Mouse (Mus musculus) forebrain, embryonic 11.5 days (tissue): ENCODE measurements around the gene Sh3pxd2a. TPM values are rescaled to one million over a fixed set of nuclear protein-coding genes. Genes with fewer than 3 reads are reported as not detected.

Source experiments
- ATAC-seq: fragments of 200-750 bp; cut with Nextera tagmentation; replicated peaks from 2 replicates; pipeline ENCODE4 v1.8.0; 2017; ENCODE audit warnings: moderate TSS enrichment; ENCODE audit not compliant: low FRiP score
- DNase-seq: peaks from one replicate; pipeline ENCODE4 v3.0.0-alpha.2; 2017; ENCODE audit warnings: low spot score
- H3K27ac ChIP-seq: fragments of 300-500 bp; sonication (generic); 2 replicates; pipeline ENCODE4 v1.5.1; 2014; ENCODE audit warnings: low read depth, low read length
- H3K27me3 ChIP-seq: fragments of 300-500 bp; sonication (generic); 2 replicates; pipeline ENCODE4 v1.6.1; 2014; ENCODE audit warnings: mild to moderate bottlenecking, low read length, mixed read lengths; ENCODE audit not compliant: control insufficient read depth, insufficient read depth
- H3K36me3 ChIP-seq: fragments of 300-500 bp; sonication (generic); 2 replicates; pipeline ENCODE4 v1.6.1; 2014; ENCODE audit warnings: mild to moderate bottlenecking, low read length, moderate library complexity, mixed read lengths; ENCODE audit not compliant: control insufficient read depth, insufficient read depth
- H3K4me1 ChIP-seq: fragments of 300-500 bp; sonication (generic); replicated peaks from 2 replicates; pipeline ENCODE4 v1.6.1; 2014; ENCODE audit warnings: low read length, mixed read lengths; ENCODE audit not compliant: control insufficient read depth, insufficient read depth
- H3K4me2 ChIP-seq: fragments of 300-500 bp; sonication (generic); 2 replicates; pipeline ENCODE4 v1.6.1; 2014; ENCODE audit warnings: low read depth, mild to moderate bottlenecking, low read length, moderate library complexity, mixed read lengths; ENCODE audit not compliant: severe bottlenecking
- H3K4me3 ChIP-seq: fragments of 300-500 bp; sonication (generic); 2 replicates; pipeline ENCODE4 v1.5.1; 2014; ENCODE audit warnings: low read depth, low read length
- H3K9ac ChIP-seq: fragments of 300-500 bp; sonication (generic); 2 replicates; pipeline ENCODE4 v1.6.1; 2014; ENCODE audit warnings: low read length
- H3K9me3 ChIP-seq: fragments of 300-500 bp; sonication (generic); 2 replicates; pipeline ENCODE4 v1.6.1; 2016; ENCODE audit warnings: low read length, mixed read lengths; ENCODE audit not compliant: control insufficient read depth
- WGBS: fragments of 180-500 bp; shearing (Covaris S2); extraction: QIAGEN DNeasy Blood & Tissue Kit; methylation state at CpG from one replicate; pipeline ENCODE4 v1.1.7; 2014; 5-methylcytosine and 5-hydroxymethylcytosine counted together
- polyA plus RNA-seq: library from polyadenylated mRNA; unstranded; fragments of >200 nt; fragmentation: Nextera tagmentation; extraction: Ambion mirVana; gene quantifications from 2 replicates; pipeline ENCODE4 v1.2.1, GENCODE M21; 2014

Sh3pxd2a gene
- polyA plus RNA-seq, 1 experiment from 2014 or later: 5.2 TPM

- Histone ChIP-seq H3K36me3 (no peaks in the 10 kb centered on the region), H3K4me2 (no peak overlapping the region), H3K4me3 (no peak overlapping the region), H3K27ac (no peak overlapping the region), H3K4me1 (no peaks in the 10 kb centered on the region), H3K27me3 (no peaks in the 10 kb centered on the region), H3K9ac (no peak overlapping the region), H3K9me3 (peaks cover 6% of the 10 kb centered on the region; the same call in 1 of the 2 replicates)
- DNase-seq: no peak
- WGBS: 50% methylated on average over 9 of the region's 9 CpGs
- no peak for ATAC-seq
Observed at GRCm38 (mm10) chr19:47485997-47486566, 21.9 kb upstream of the Sh3pxd2a start.

GRCm38 (mm10) chr19:47484110-47484509 lies 19.9 kb upstream of the Sh3pxd2a start:
- no peak overlapping the region for H3K27ac ChIP-seq
- DNase-seq: no peak
- no peak for ATAC-seq
- H3K36me3 ChIP-seq: no peaks in the 10 kb centered on the region
- H3K4me1 ChIP-seq: no peaks in the 10 kb centered on the region
- no peak overlapping the region for H3K4me3 ChIP-seq
- 89% methylated on average over 3 of the region's 3 CpGs for WGBS
- peaks cover 4% of the 10 kb centered on the region; the same call in 1 of the 2 replicates for H3K9me3 ChIP-seq
- no peaks in the 10 kb centered on the region for H3K27me3 ChIP-seq
- H3K4me2 ChIP-seq: no peak overlapping the region
- H3K9ac ChIP-seq: no peak overlapping the region

DNA sequence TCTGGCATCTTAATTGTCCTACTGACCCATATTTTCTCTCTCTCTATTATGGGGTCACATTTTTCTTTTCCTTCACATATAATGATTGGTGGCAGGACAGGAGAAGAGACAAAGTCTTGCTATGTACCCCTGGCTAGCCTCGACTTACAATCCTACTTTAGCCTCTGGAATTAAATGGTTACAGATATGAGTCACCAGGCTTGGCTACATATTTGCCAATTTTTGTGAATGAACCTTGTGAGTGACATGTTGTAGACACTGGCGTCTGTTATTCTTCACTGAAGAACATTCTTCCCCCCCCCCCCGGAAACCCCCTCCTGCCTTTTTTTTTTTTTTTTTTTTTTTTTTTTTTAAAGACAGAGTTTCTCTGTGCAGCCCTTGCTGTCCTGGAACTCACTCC lies 19.1 kb upstream of the Sh3pxd2a start:
- Histone ChIP-seq H3K4me2 (no peak overlapping the region), H3K36me3 (no peaks in the 10 kb centered on the region), H3K9me3 (peaks cover 4% of the 10 kb centered on the region; the same call in 1 of the 2 replicates), H3K4me1 (no peaks in the 10 kb centered on the region), H3K27me3 (no peaks in the 10 kb centered on the region), H3K4me3 (no peak overlapping the region), H3K9ac (no peak overlapping the region), H3K27ac (no peak overlapping the region)
- 73% methylated on average over 3 of the region's 3 CpGs for WGBS
- ATAC-seq (no peak), DNase-seq (no peak)

DNA sequence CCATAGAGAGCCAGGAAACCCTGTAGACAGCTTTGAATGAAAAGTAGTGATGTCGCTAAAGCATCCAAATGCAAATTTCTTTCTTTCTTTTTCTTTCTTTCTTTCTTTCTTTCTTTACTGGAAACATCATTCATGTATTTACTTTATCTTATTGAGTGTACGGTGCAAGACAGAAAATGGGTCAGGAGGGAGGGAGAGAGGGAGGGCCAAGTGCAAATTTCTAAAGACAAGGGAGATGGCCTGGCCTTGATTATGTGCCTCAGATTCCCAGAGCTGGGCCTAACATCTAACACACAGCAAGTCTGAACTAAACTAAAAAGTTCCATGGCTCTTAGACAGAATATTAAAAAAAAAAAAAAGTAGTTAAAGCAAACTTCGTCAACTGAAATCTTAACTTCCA lies 9.3 kb upstream of the Sh3pxd2a start:
- Histone ChIP-seq H3K36me3 (no peaks in the 10 kb centered on the region), H3K4me1 (peaks cover 6% of the 10 kb centered on the region; the same call in 1 of the 2 replicates), H3K4me2 (no peak overlapping the region), H3K9me3 (no peaks in the 10 kb centered on the region), H3K27me3 (no peaks in the 10 kb centered on the region), H3K27ac (peak overlapping the region; percentile 68), H3K4me3 (no peak overlapping the region), H3K9ac (no peak overlapping the region)
- no peak for ATAC-seq
- 61% methylated on average over 3 of the region's 3 CpGs for WGBS
- no peak for DNase-seq

GRCm38 (mm10) chr19:47472881-47473400 lies 8.7 kb upstream of the Sh3pxd2a start:
- Histone ChIP-seq H3K4me2 (0 out of 2 replicates have a peak overlapping the region, but pooled peaks have one; percentile 3), H3K27ac (peak overlapping the region; percentile 68)

DNA sequence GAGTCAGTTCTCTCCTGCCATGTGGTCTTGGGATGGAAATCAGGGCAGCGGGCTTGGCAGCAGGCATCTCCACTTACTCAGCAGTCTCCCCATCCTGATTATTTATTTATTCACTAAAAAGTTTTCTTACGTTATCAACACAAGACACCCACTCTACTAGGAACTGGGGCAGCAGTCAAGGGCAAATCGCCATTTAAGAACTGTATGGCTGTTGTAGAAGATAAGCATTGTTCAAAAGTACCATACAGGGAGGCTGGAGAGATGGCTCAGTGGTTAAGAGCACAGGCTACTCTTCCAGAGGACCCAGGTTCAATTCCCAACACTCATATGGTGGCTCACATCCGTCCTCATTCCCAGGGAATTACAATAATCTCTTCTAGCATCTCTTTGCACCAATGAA lies 7.6 kb upstream of the Sh3pxd2a start:
- no peak overlapping the region for H3K27ac ChIP-seq
- H3K4me2 ChIP-seq: no peak overlapping the region
- WGBS: 83% methylated on average over 4 of the region's 4 CpGs
- no peaks in the 10 kb centered on the region for H3K36me3 ChIP-seq
- H3K9ac ChIP-seq: no peak overlapping the region
- H3K4me1 ChIP-seq: peaks cover 6% of the 10 kb centered on the region; the same call in 1 of the 2 replicates
- H3K9me3 ChIP-seq: no peaks in the 10 kb centered on the region
- no peak overlapping the region for H3K4me3 ChIP-seq
- DNase-seq (no peak), ATAC-seq (no peak)
- no peaks in the 10 kb centered on the region for H3K27me3 ChIP-seq

More at GRCm38 (mm10) chr19:47472881-47473400, 8.7 kb upstream of the Sh3pxd2a start:
- no peak overlapping the region for H3K4me3 ChIP-seq
- DNase-seq (no peak), ATAC-seq (peak; percentile 64)
- no peaks in the 10 kb centered on the region for H3K9me3 ChIP-seq
- no peaks in the 10 kb centered on the region for H3K36me3 ChIP-seq
- H3K4me1 ChIP-seq: peaks cover 6% of the 10 kb centered on the region; the same call in 1 of the 2 replicates
- H3K27me3 ChIP-seq: no peaks in the 10 kb centered on the region
- 37% methylated on average over 15 of the region's 15 CpGs for WGBS
- no peak overlapping the region; the same call in 1 of the 2 replicates for H3K9ac ChIP-seq

DNA sequence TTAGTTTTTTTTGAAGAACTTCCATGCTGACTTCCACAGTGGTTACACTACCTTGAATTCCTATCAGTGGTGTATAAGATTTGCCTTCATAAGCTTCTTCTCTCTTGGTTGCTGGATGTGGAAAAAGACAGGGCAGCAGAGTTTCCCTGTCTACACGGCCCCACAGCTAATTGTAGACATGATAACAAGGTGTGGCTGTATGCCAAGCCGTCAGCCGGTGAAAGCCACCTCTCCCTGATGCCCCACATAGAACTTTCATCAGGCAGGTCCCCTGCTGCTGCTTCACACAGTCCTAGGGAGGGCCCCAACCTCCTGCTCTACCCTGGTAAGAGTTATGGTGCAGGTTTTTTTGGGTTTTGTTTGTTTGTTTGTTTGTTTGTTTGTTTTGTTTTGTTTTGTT lies 4.5 kb upstream of the Sh3pxd2a start:
- 79% methylated on average over 3 of the region's 3 CpGs for WGBS
- DNase-seq (no peak), ATAC-seq (no peak)
- no peak overlapping the region for H3K4me2 ChIP-seq
- no peaks in the 10 kb centered on the region for H3K27me3 ChIP-seq
- H3K27ac ChIP-seq: no peak overlapping the region
- H3K9me3 ChIP-seq: no peaks in the 10 kb centered on the region
- H3K4me3 ChIP-seq: no peak overlapping the region
- H3K36me3 ChIP-seq: no peaks in the 10 kb centered on the region
- H3K9ac ChIP-seq: no peak overlapping the region
- peaks cover 9% of the 10 kb centered on the region for H3K4me1 ChIP-seq

- no peak overlapping the region for H3K27ac ChIP-seq
- H3K4me3 ChIP-seq: no peak overlapping the region
- H3K4me2 ChIP-seq: no peak overlapping the region
- ATAC-seq: no peak
- H3K27me3 ChIP-seq: no peaks in the 10 kb centered on the region
- WGBS: 85% methylated on average over 8 of the region's 8 CpGs
- DNase-seq: no peak
- H3K36me3 ChIP-seq: no peaks in the 10 kb centered on the region
- no peaks in the 10 kb centered on the region for H3K9me3 ChIP-seq
- H3K4me1 ChIP-seq: peaks cover 6% of the 10 kb centered on the region; the same call in 1 of the 2 replicates
- H3K9ac ChIP-seq: no peak overlapping the region
Observed at GRCm38 (mm10) chr19:47466775-47467174, 2.6 kb upstream of the Sh3pxd2a start.

DNA sequence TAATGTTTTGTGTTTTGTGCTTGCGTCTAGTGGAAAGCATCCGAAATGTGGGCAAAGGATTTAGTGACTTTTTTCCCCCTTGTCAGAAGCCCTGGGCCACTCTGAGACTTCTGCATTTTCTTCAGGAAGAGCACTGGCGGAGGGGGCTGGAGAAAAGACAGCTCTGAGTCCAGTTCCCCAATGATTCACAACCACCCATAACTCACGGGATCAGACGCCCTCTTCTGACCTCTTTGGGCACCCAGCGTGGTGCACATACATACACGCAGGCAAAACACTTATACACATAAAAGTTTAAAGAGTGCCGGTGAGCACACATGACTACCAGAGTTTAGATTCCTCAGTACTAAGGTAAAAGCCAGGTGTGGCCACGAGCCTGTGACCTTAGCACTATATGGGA lies 1.3 kb upstream of the Sh3pxd2a start:
- H3K4me1 ChIP-seq: peaks cover 6% of the 10 kb centered on the region; the same call in 1 of the 2 replicates
- H3K4me3 ChIP-seq: no peak overlapping the region
- WGBS: 65% methylated on average over 9 of the region's 9 CpGs
- ATAC-seq: no peak
- H3K27ac ChIP-seq: no peak overlapping the region
- H3K36me3 ChIP-seq: no peaks in the 10 kb centered on the region
- no peaks in the 10 kb centered on the region for H3K9me3 ChIP-seq
- H3K4me2 ChIP-seq: no peak overlapping the region
- no peak overlapping the region; the same call in 1 of the 2 replicates for H3K9ac ChIP-seq
- no peaks in the 10 kb centered on the region for H3K27me3 ChIP-seq
- no peak for DNase-seq
